Mouse (Mus musculus) liver, embryonic 11.5 days (tissue): ENCODE measurements around the gene Rnf220. TPM values are rescaled to one million over a fixed set of nuclear protein-coding genes. Genes with fewer than 3 reads are reported as not detected.

Experiments
- ATAC-seq: fragments of 200-750 bp; cut with Nextera tagmentation; replicated peaks from 2 replicates; pipeline ENCODE4 v1.8.0; 2017; ENCODE audit warnings: moderate number of reproducible peaks, mild to moderate bottlenecking, moderate TSS enrichment, moderate library complexity; ENCODE audit not compliant: low FRiP score
- DNase-seq: peaks from one replicate; pipeline ENCODE4 v3.0.0-alpha.2; 2017; ENCODE audit warnings: low spot score
- H3K27ac ChIP-seq: fragments of 300-500 bp; sonication (generic); 2 replicates; pipeline ENCODE4 v1.5.1; 2014; ENCODE audit warnings: mild to moderate bottlenecking, low read depth, low read length, control low read depth
- H3K27me3 ChIP-seq: fragments of 300-500 bp; sonication (generic); replicated peaks from 2 replicates; pipeline ENCODE4 v1.6.1; 2014; ENCODE audit warnings: low read length, mixed read lengths; ENCODE audit not compliant: control insufficient read depth, insufficient read depth
- H3K36me3 ChIP-seq: fragments of 300-500 bp; sonication (generic); 2 replicates; pipeline ENCODE4 v1.6.1; 2014; ENCODE audit warnings: mild to moderate bottlenecking, low read length, moderate library complexity, mixed read lengths; ENCODE audit not compliant: control insufficient read depth, insufficient read depth
- H3K4me1 ChIP-seq: fragments of 300-500 bp; sonication (generic); replicated peaks from 2 replicates; pipeline ENCODE4 v1.6.1; 2014; ENCODE audit warnings: low read length, mixed read lengths; ENCODE audit not compliant: control insufficient read depth, insufficient read depth
- H3K4me2 ChIP-seq: fragments of 300-500 bp; sonication (generic); 2 replicates; pipeline ENCODE4 v1.6.1; 2014; ENCODE audit warnings: mild to moderate bottlenecking, control low read depth, moderate library complexity
- H3K4me3 ChIP-seq: fragments of 300-500 bp; sonication (generic); 2 replicates; pipeline ENCODE4 v1.5.1; 2014; ENCODE audit warnings: low read depth, low read length, control low read depth
- H3K9ac ChIP-seq: fragments of 300-500 bp; sonication (generic); 2 replicates; pipeline ENCODE4 v1.6.1; 2014; ENCODE audit warnings: low read depth, low read length, control low read depth
- H3K9me3 ChIP-seq: fragments of 300-500 bp; sonication (generic); 2 replicates; pipeline ENCODE4 v1.6.1; 2016; ENCODE audit warnings: low read length, inconsistent platforms, mixed read lengths; ENCODE audit not compliant: control insufficient read depth
- WGBS: fragments of 180-500 bp; shearing (Covaris S2); extraction: QIAGEN DNeasy Blood & Tissue Kit; methylation state at CpG from one replicate; pipeline ENCODE4 v1.1.7; 2014; 5-methylcytosine and 5-hydroxymethylcytosine counted together
- polyA plus RNA-seq: library from polyadenylated mRNA; unstranded; fragments of >200 nt; fragmentation: Nextera tagmentation; extraction: Ambion mirVana; gene quantifications from 2 replicates; pipeline ENCODE4 v1.2.1, GENCODE M21; 2014

The Rnf220 gene
- polyA plus RNA-seq, 1 experiment from 2014 or later, result 70.9 TPM

- DNase-seq, result no peak
- Histone ChIP-seq H3K4me2 (no peak overlapping the region), H3K9me3 (no peaks in the 10 kb centered on the region), H3K9ac (no peak overlapping the region), H3K27ac (no peak overlapping the region), H3K4me1 (no peaks in the 10 kb centered on the region), H3K4me3 (no peak overlapping the region), H3K36me3 (no peaks in the 10 kb centered on the region), H3K27me3 (no peaks in the 10 kb centered on the region)
- WGBS, result 59% methylated on average over 4 of the region's 4 CpGs
- no peak for ATAC-seq
Observed at GRCm38 (mm10) chr4:117235822-117236221, 261.0 kb downstream of the Rnf220 start.

- H3K9me3 ChIP-seq, result no peaks in the 10 kb centered on the region
- no peak overlapping the region for H3K4me2 ChIP-seq
- ATAC-seq (no peak), DNase-seq (no peak)
- H3K36me3 ChIP-seq, result no peaks in the 10 kb centered on the region
- H3K9ac ChIP-seq, result no peak overlapping the region
- no peaks in the 10 kb centered on the region for H3K27me3 ChIP-seq
- H3K27ac ChIP-seq, result no peak overlapping the region
- 68% methylated on average over 7 of the region's 7 CpGs for WGBS
- H3K4me1 ChIP-seq, result no peaks in the 10 kb centered on the region
- H3K4me3 ChIP-seq, result no peak overlapping the region
Observed at GRCm38 (mm10) chr4:117234166-117234741, 262.6 kb downstream of the Rnf220 start.

DNA sequence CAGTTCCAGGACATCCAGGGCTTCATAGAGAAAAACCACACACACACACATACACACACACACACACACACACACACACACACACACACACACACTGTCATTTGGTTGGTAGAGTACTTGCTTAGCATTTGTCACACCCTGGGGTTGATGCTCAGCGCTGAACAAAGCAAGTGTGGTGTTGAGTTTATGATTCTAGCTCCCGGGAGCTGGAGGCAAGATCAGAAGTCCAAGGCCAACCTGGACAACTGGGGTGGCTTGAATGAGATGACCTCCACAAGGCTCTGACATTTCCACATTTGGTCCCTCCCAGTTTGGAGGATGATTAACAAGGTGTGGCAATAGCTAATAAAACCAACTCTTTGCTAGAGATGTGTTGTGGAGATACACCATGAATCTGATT lies 265.6 kb downstream of the Rnf220 start:
- H3K4me3 ChIP-seq, result no peak overlapping the region
- H3K4me1 ChIP-seq, result no peaks in the 10 kb centered on the region
- H3K4me2 ChIP-seq, result no peak overlapping the region
- no peak overlapping the region for H3K27ac ChIP-seq
- H3K36me3 ChIP-seq, result no peaks in the 10 kb centered on the region
- ATAC-seq (no peak), DNase-seq (no peak)
- H3K9ac ChIP-seq, result no peak overlapping the region
- WGBS, result 79% methylated on average over 2 of the region's 2 CpGs
- no peaks in the 10 kb centered on the region for H3K27me3 ChIP-seq
- H3K9me3 ChIP-seq, result no peaks in the 10 kb centered on the region

- no peak overlapping the region for H3K4me3 ChIP-seq
- no peak for ATAC-seq
- H3K4me1 ChIP-seq, result no peaks in the 10 kb centered on the region
- no peaks in the 10 kb centered on the region for H3K36me3 ChIP-seq
- H3K9ac ChIP-seq, result no peak overlapping the region
- no peak overlapping the region for H3K27ac ChIP-seq
- H3K4me2 ChIP-seq, result no peak overlapping the region
- no peaks in the 10 kb centered on the region for H3K27me3 ChIP-seq
- 43% methylated on average over 10 of the region's 10 CpGs for WGBS
- DNase-seq, result no peak
- no peaks in the 10 kb centered on the region for H3K9me3 ChIP-seq
Observed at GRCm38 (mm10) chr4:117230331-117230730, 266.5 kb downstream of the Rnf220 start.

GRCm38 (mm10) chr4:117229590-117229989 lies 267.3 kb downstream of the Rnf220 start:
- Histone ChIP-seq H3K9ac (no peak overlapping the region), H3K9me3 (no peaks in the 10 kb centered on the region), H3K4me1 (no peaks in the 10 kb centered on the region), H3K4me2 (no peak overlapping the region), H3K27me3 (no peaks in the 10 kb centered on the region), H3K27ac (no peak overlapping the region), H3K36me3 (no peaks in the 10 kb centered on the region), H3K4me3 (no peak overlapping the region)
- no peak for ATAC-seq
- WGBS, result 55% methylated on average over 15 of the region's 15 CpGs
- no peak for DNase-seq

GRCm38 (mm10) chr4:117225250-117225649 lies 271.6 kb downstream of the Rnf220 start:
- no peak overlapping the region for H3K4me3 ChIP-seq
- H3K9me3 ChIP-seq, result no peaks in the 10 kb centered on the region
- H3K36me3 ChIP-seq, result no peaks in the 10 kb centered on the region
- no peaks in the 10 kb centered on the region for H3K27me3 ChIP-seq
- no peak overlapping the region for H3K27ac ChIP-seq
- no peak overlapping the region for H3K9ac ChIP-seq
- no peak overlapping the region for H3K4me2 ChIP-seq
- no peaks in the 10 kb centered on the region for H3K4me1 ChIP-seq
- ATAC-seq, result no peak
- no peak for DNase-seq

GRCm38 (mm10) chr4:117224122-117224521 lies 272.7 kb downstream of the Rnf220 start:
- WGBS, result 66% methylated on average over 8 of the region's 8 CpGs
- H3K27ac ChIP-seq, result no peak overlapping the region

GRCm38 (mm10) chr4:117223001-117223400 lies 273.9 kb downstream of the Rnf220 start:
- no peaks in the 10 kb centered on the region for H3K4me1 ChIP-seq
- no peaks in the 10 kb centered on the region for H3K36me3 ChIP-seq
- H3K9me3 ChIP-seq, result no peaks in the 10 kb centered on the region
- no peak for DNase-seq
- no peak overlapping the region for H3K9ac ChIP-seq
- no peak overlapping the region for H3K27ac ChIP-seq
- whole genome bisulfite sequencing, result 35% methylated on average over 5 of the region's 5 CpGs
- H3K27me3 ChIP-seq, result no peaks in the 10 kb centered on the region
- no peak for ATAC-seq
- H3K4me2 ChIP-seq, result no peak overlapping the region
- no peak overlapping the region for H3K4me3 ChIP-seq

More at GRCm38 (mm10) chr4:117224122-117224521, 272.7 kb downstream of the Rnf220 start:
- Histone ChIP-seq H3K9me3 (no peaks in the 10 kb centered on the region), H3K9ac (no peak overlapping the region), H3K27me3 (no peaks in the 10 kb centered on the region), H3K4me3 (no peak overlapping the region), H3K4me1 (no peaks in the 10 kb centered on the region), H3K4me2 (no peak overlapping the region), H3K36me3 (no peaks in the 10 kb centered on the region)
- ATAC-seq, result no peak
- no peak for DNase-seq

- Histone ChIP-seq H3K27me3 (no peaks in the 10 kb centered on the region), H3K36me3 (no peaks in the 10 kb centered on the region), H3K4me3 (no peak overlapping the region), H3K9me3 (no peaks in the 10 kb centered on the region), H3K4me1 (no peaks in the 10 kb centered on the region), H3K27ac (no peak overlapping the region), H3K9ac (no peak overlapping the region), H3K4me2 (no peak overlapping the region)
- WGBS, result 83% methylated on average over 9 of the region's 9 CpGs
- DNase-seq (no peak), ATAC-seq (no peak)
Observed at GRCm38 (mm10) chr4:117221836-117222235, 275.0 kb downstream of the Rnf220 start.
